Mouse (Mus musculus) liver, embryonic 16.5 days (tissue): ENCODE data around the gene Vmn1r211. TPM values are rescaled to one million over a fixed set of nuclear protein-coding genes. Genes with fewer than 3 reads are reported as not detected.

Experiments
- polyA plus RNA-seq: library from polyadenylated mRNA; unstranded; fragments of >200 nt; fragmentation: Nextera tagmentation; extraction: Ambion mirVana; gene quantifications from 2 replicates; pipeline ENCODE4 v1.2.1, GENCODE M21; 2015

Gene Vmn1r211
- polyA plus RNA-seq, 1 experiment from 2014 or later = not detected

Other genes with a start within 250 kb of the Vmn1r211 start
- not detected in 2 replicates for gene Vmn1r206, start 233.3 kb downstream of the Vmn1r211 start, polyA plus RNA-seq
- not detected in 2 replicates for gene Vmn1r207-ps, start 127.9 kb downstream of the Vmn1r211 start, polyA plus RNA-seq
- gene Vmn1r208, start 80.2 kb downstream of the Vmn1r211 start, polyA plus RNA-seq = not detected in 2 replicates
- not detected in 2 replicates for gene Vmn1r209, start 47.9 kb downstream of the Vmn1r211 start, polyA plus RNA-seq
- not detected in 2 replicates for gene Vmn1r210, start 26.2 kb downstream of the Vmn1r211 start, polyA plus RNA-seq
- gene Vmn1r212, start 26.6 kb upstream of the Vmn1r211 start, polyA plus RNA-seq = not detected in 2 replicates
- gene Vmn1r213, start 150.1 kb upstream of the Vmn1r211 start, polyA plus RNA-seq = not detected in 2 replicates
- gene Vmn1r214, start 172.9 kb upstream of the Vmn1r211 start, polyA plus RNA-seq = not detected in 2 replicates
- gene Vmn1r215, start 210.5 kb upstream of the Vmn1r211 start, polyA plus RNA-seq = not detected in 2 replicates